Mouse (Mus musculus) stomach, embryonic 15.5 days (tissue): Measurements from ENCODE around the gene Vmn1r210. TPM values are rescaled to one million over a fixed set of nuclear protein-coding genes. Genes with fewer than 3 reads are reported as not detected.
"Not testable (repeated sequence)": the region's sequence is repeated elsewhere in the genome, so short reads cannot be mapped to it uniquely, and the experiment has no call there.

ENCODE experiments used
- ATAC-seq: fragments of 200-750 bp; cut with Nextera tagmentation; 2 replicates; pipeline ENCODE4 v1.8.0; 2017; ENCODE audit warnings: low read depth, moderate number of reproducible peaks, moderate TSS enrichment; ENCODE audit not compliant: insufficient read depth, low FRiP score
- H3K27ac ChIP-seq: fragments of 300-500 bp; sonication (generic); 2 replicates; pipeline ENCODE4 v1.5.1; 2015; ENCODE audit warnings: mild to moderate bottlenecking, inconsistent platforms
- H3K27me3 ChIP-seq: fragments of 300-500 bp; sonication (generic); replicated peaks from 2 replicates; pipeline ENCODE4 v1.6.1; 2015; ENCODE audit warnings: inconsistent platforms
- H3K36me3 ChIP-seq: fragments of 300-500 bp; sonication (generic); 2 replicates; pipeline ENCODE4 v1.6.1; 2015; ENCODE audit warnings: inconsistent platforms
- H3K4me1 ChIP-seq: fragments of 300-500 bp; sonication (generic); 2 replicates; pipeline ENCODE4 v1.6.1; 2015; ENCODE audit warnings: inconsistent platforms
- H3K4me2 ChIP-seq: fragments of 300-500 bp; sonication (generic); 2 replicates; pipeline ENCODE4 v1.6.1; 2015; ENCODE audit warnings: mild to moderate bottlenecking, inconsistent platforms
- H3K4me3 ChIP-seq: fragments of 300-500 bp; sonication (generic); replicated peaks from 2 replicates; pipeline ENCODE4 v1.5.1; 2015; ENCODE audit warnings: inconsistent platforms
- H3K9ac ChIP-seq: fragments of 300-500 bp; sonication (generic); 2 replicates; pipeline ENCODE4 v1.6.1; 2015; ENCODE audit warnings: inconsistent platforms
- H3K9me3 ChIP-seq: fragments of 300-500 bp; sonication (generic); 2 replicates; pipeline ENCODE4 v1.6.1; 2016; ENCODE audit warnings: inconsistent platforms
- WGBS: fragments of 180-500 bp; shearing (Covaris S2); methylation state at CpG from one replicate; pipeline ENCODE4 v1.1.7; 2015; 5-methylcytosine and 5-hydroxymethylcytosine counted together
- polyA plus RNA-seq: library from polyadenylated mRNA; unstranded; fragments of >200 nt; fragmentation: Nextera tagmentation; extraction: Ambion mirVana; gene quantifications from 2 replicates; pipeline ENCODE4 v1.2.1, GENCODE M21; 2015

Gene Vmn1r210
- not detected in 2 replicates for polyA plus RNA-seq

- H3K4me3 ChIP-seq = no peak within 1 kb of the TSS
- H3K9me3 ChIP-seq = no peaks in the 10 kb centered on the region
- no peak within 1 kb of the TSS for H3K27ac ChIP-seq
- H3K27me3 ChIP-seq = no peaks in the 10 kb centered on the region
- 53% methylated on average over 4 of the region's 4 CpGs for WGBS
- no peaks in the 10 kb centered on the region for H3K36me3 ChIP-seq
- no peak within 1 kb of the TSS for H3K4me2 ChIP-seq
- H3K9ac ChIP-seq = no peak within 1 kb of the TSS
- ATAC-seq = no peak
- H3K4me1 ChIP-seq = no peaks in the 10 kb centered on the region
Observed at GRCm38 (mm10) chr13:22831248-22831647, at the start of gene Vmn1r210. Vmn1r210 (minus strand) TSS chr13:22831348.

GRCm38 (mm10) chr13:22879257-22879656 is 48.1 kb upstream of the Vmn1r210 start:
- H3K4me2 ChIP-seq = no peak overlapping the region
- ATAC-seq = no peak
- 78% methylated on average over 1 of the region's 1 CpGs for WGBS

GRCm38 (mm10) chr13:22857461-22857860 is 26.3 kb upstream of the Vmn1r210 start, which contains the start of gene Vmn1r211:
Vmn1r211 (minus strand) TSS chr13:22857561.
- Histone ChIP-seq H3K27ac (no peak within 1 kb of the TSS), H3K9me3 (no peaks in the 10 kb centered on the region), H3K27me3 (no peaks in the 10 kb centered on the region), H3K4me3 (no peak within 1 kb of the TSS), H3K4me1 (no peaks in the 10 kb centered on the region), H3K4me2 (no peak within 1 kb of the TSS), H3K36me3 (no peaks in the 10 kb centered on the region), H3K9ac (no peak within 1 kb of the TSS)
- ATAC-seq = no peak
- 78% methylated on average over 1 of the region's 1 CpGs for WGBS

More at GRCm38 (mm10) chr13:22879257-22879656, 48.1 kb upstream of the Vmn1r210 start:
- Histone ChIP-seq H3K9me3 (no peaks in the 10 kb centered on the region), H3K27me3 (no peaks in the 10 kb centered on the region), H3K4me1 (no peaks in the 10 kb centered on the region), H3K9ac (no peak overlapping the region), H3K27ac (no peak overlapping the region), H3K4me3 (no peak overlapping the region), H3K36me3 (no peaks in the 10 kb centered on the region)

GRCm38 (mm10) chr13:22854760-22855159 is 23.6 kb upstream of the Vmn1r210 start:
- 64% methylated on average over 4 of the region's 4 CpGs for WGBS

GRCm38 (mm10) chr13:22846798-22847197 is 15.7 kb upstream of the Vmn1r210 start:
- Histone ChIP-seq H3K36me3 (no peaks in the 10 kb centered on the region), H3K9ac (no peak overlapping the region), H3K4me1 (no peaks in the 10 kb centered on the region), H3K9me3 (no peaks in the 10 kb centered on the region), H3K27ac (no peak overlapping the region), H3K4me2 (no peak overlapping the region), H3K4me3 (no peak overlapping the region), H3K27me3 (no peaks in the 10 kb centered on the region)
- ATAC-seq = no peak
- 84% methylated on average over 1 of the region's 1 CpGs for WGBS

More at GRCm38 (mm10) chr13:22854760-22855159, 23.6 kb upstream of the Vmn1r210 start:
- Histone ChIP-seq H3K4me2 (no peak overlapping the region), H3K36me3 (no peaks in the 10 kb centered on the region), H3K4me1 (no peaks in the 10 kb centered on the region), H3K27ac (no peak overlapping the region), H3K9me3 (no peaks in the 10 kb centered on the region), H3K4me3 (no peak overlapping the region), H3K27me3 (no peaks in the 10 kb centered on the region), H3K9ac (no peak overlapping the region)
- no peak for ATAC-seq

- not testable (repeated sequence) for ATAC-seq, H3K4me1 ChIP-seq, H3K36me3 ChIP-seq, H3K27me3 ChIP-seq, H3K27ac ChIP-seq, H3K9ac ChIP-seq, H3K9me3 ChIP-seq, H3K4me2 ChIP-seq, H3K4me3 ChIP-seq
- 66% methylated on average over 3 of the region's 3 CpGs for WGBS
Observed at GRCm38 (mm10) chr13:22844304-22844703, 13.2 kb upstream of the Vmn1r210 start.

GRCm38 (mm10) chr13:22829395-22829794 is 1.8 kb downstream of the Vmn1r210 start:
- not testable (repeated sequence) for H3K9me3 ChIP-seq, H3K4me3 ChIP-seq, H3K27me3 ChIP-seq, H3K27ac ChIP-seq, H3K4me1 ChIP-seq, ATAC-seq, H3K4me2 ChIP-seq, H3K36me3 ChIP-seq, H3K9ac ChIP-seq
- 31% methylated on average over 7 of the region's 7 CpGs for WGBS

GRCm38 (mm10) chr13:22821601-22822000 is 9.5 kb downstream of the Vmn1r210 start:
- not testable (repeated sequence) for ATAC-seq, H3K9me3 ChIP-seq, H3K36me3 ChIP-seq, H3K27me3 ChIP-seq, H3K4me2 ChIP-seq, H3K27ac ChIP-seq, H3K4me1 ChIP-seq, H3K9ac ChIP-seq, H3K4me3 ChIP-seq
- WGBS = 84% methylated on average over 1 of the region's 1 CpGs

GRCm38 (mm10) chr13:22809582-22809981 is 21.6 kb downstream of the Vmn1r210 start, which contains the start of gene Vmn1r209:
Vmn1r209 (minus strand) TSS chr13:22809682.
- H3K4me2 ChIP-seq, H3K36me3 ChIP-seq, H3K27me3 ChIP-seq, H3K9me3 ChIP-seq, ATAC-seq, H3K4me1 ChIP-seq, H3K27ac ChIP-seq, H3K9ac ChIP-seq, H3K4me3 ChIP-seq: not testable (repeated sequence)

GRCm38 (mm10) chr13:22788096-22788495 is 43.1 kb downstream of the Vmn1r210 start:
- not testable (repeated sequence) for ATAC-seq, H3K36me3 ChIP-seq, H3K4me2 ChIP-seq, H3K27ac ChIP-seq, H3K9ac ChIP-seq, H3K27me3 ChIP-seq, H3K4me1 ChIP-seq, H3K9me3 ChIP-seq, H3K4me3 ChIP-seq
- 83% methylated on average over 3 of the region's 3 CpGs for WGBS

- H3K4me1 ChIP-seq, H3K27me3 ChIP-seq, H3K9ac ChIP-seq, H3K9me3 ChIP-seq, H3K4me2 ChIP-seq, H3K36me3 ChIP-seq, H3K4me3 ChIP-seq, ATAC-seq, H3K27ac ChIP-seq: not testable (repeated sequence)
Observed at GRCm38 (mm10) chr13:22784159-22784558, 47.0 kb downstream of the Vmn1r210 start.

- H3K36me3 ChIP-seq, H3K9ac ChIP-seq, H3K4me3 ChIP-seq, H3K4me1 ChIP-seq, H3K4me2 ChIP-seq, H3K27me3 ChIP-seq, H3K27ac ChIP-seq, ATAC-seq, H3K9me3 ChIP-seq: not testable (repeated sequence)
- WGBS = no CpG with 5 or more reads among the region's 7 CpGs
Observed at GRCm38 (mm10) chr13:22777300-22777699, 53.8 kb downstream of the Vmn1r210 start, which contains the start of gene Vmn1r208. Vmn1r208 (minus strand) TSS chr13:22777400.
